Mouse (Mus musculus): ENCODE results near the gene Gm28047.

DNA sequence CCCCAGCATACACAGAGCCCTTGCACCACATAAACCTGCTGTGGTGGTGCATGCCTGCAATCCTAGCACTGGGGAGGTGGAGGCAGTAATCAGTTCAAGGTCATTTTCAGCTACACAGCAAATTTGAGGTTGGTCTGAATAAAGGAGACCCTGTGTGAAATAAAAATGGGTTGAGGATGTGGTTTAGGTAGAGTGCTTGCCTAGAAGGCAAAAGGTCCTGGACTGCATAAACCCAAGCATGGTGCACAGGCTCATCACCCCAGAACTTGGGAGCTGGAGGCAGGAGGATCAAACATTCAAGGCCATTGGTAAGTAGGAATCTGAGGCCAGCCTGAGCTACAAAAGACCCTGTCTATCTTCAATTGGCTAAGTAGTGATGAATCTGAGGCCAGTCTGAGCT, 117.3 kb downstream of the Gm28047 start:
- TF ChIP-seq CTCF (IDR thresholded peaks at IDR 0.05; ENCODE audit: borderline replicate concordance, insufficient read depth, low read depth, low read length), result no peak
- TF ChIP-seq POLR2A (IDR thresholded peaks at IDR 0.05; ENCODE audit: borderline replicate concordance, insufficient read depth, low read length), result no peak
